Mouse (Mus musculus) midbrain, postnatal 0 days (tissue): ENCODE measurements around the gene Gm13277. TPM values are rescaled to one million over a fixed set of nuclear protein-coding genes. Genes with fewer than 3 reads are reported as not detected.
"Not testable (repeated sequence)": the region's sequence is repeated elsewhere in the genome, so short reads cannot be mapped to it uniquely, and the experiment has no call there.

Experiments
- ATAC-seq: fragments of 200-750 bp; cut with Nextera tagmentation; 2 replicates; pipeline ENCODE4 v1.8.0; 2017; ENCODE audit warnings: moderate number of reproducible peaks, mild to moderate bottlenecking, moderate TSS enrichment, moderate library complexity; ENCODE audit not compliant: low FRiP score
- DNase-seq: peaks from one replicate; pipeline ENCODE4 v3.0.0-alpha.2; 2015; ENCODE audit warnings: low spot score
- H3K27ac ChIP-seq: fragments of 300-500 bp; sonication (generic); 2 replicates; pipeline ENCODE4 v1.5.1; 2014; ENCODE audit warnings: low read depth, mild to moderate bottlenecking, low read length, mixed read lengths
- H3K27me3 ChIP-seq: fragments of 300-500 bp; sonication (generic); 2 replicates; pipeline ENCODE4 v1.6.1; 2014; ENCODE audit warnings: low read length, control low read depth, mixed read lengths; ENCODE audit not compliant: insufficient read depth
- H3K36me3 ChIP-seq: fragments of 300-500 bp; sonication (generic); 2 replicates; pipeline ENCODE4 v1.6.1; 2014; ENCODE audit warnings: low read length, control low read depth, mixed read lengths; ENCODE audit not compliant: insufficient read depth
- H3K4me1 ChIP-seq: fragments of 300-500 bp; sonication (generic); 2 replicates; pipeline ENCODE4 v1.6.1; 2014; ENCODE audit warnings: mild to moderate bottlenecking, control low read depth, antibody characterized with exemption, low read length, mixed read lengths; ENCODE audit not compliant: insufficient read depth
- H3K4me2 ChIP-seq: fragments of 300-500 bp; sonication (generic); 2 replicates; pipeline ENCODE4 v1.6.1; 2014; ENCODE audit warnings: low read depth, mild to moderate bottlenecking, low read length, mixed read lengths; ENCODE audit not compliant: poor library complexity, severe bottlenecking
- H3K4me3 ChIP-seq: fragments of 300-500 bp; sonication (generic); 2 replicates; pipeline ENCODE4 v1.5.1; 2014; ENCODE audit warnings: low read depth, mild to moderate bottlenecking, low read length, moderate library complexity
- H3K9ac ChIP-seq: fragments of 300-500 bp; sonication (generic); replicated peaks from 2 replicates; pipeline ENCODE4 v1.6.1; 2014; ENCODE audit warnings: mild to moderate bottlenecking, low read length, moderate library complexity, mixed read lengths; ENCODE audit not compliant: poor library complexity, severe bottlenecking
- H3K9me3 ChIP-seq: fragments of 300-500 bp; sonication (generic); 2 replicates; pipeline ENCODE4 v1.6.1; 2016; ENCODE audit warnings: low read length, control low read depth
- CTCF ChIP-seq: IDR thresholded peaks from 2 replicates; pipeline ENCODE4 v1.5.1; 2016; ENCODE audit warnings: antibody characterized with exemption, mild to moderate bottlenecking
- WGBS: fragments of 180-500 bp; shearing (Covaris S2); extraction: QIAGEN DNeasy Blood & Tissue Kit; methylation state at CpG from one replicate; pipeline ENCODE4 v1.1.7; 2014; 5-methylcytosine and 5-hydroxymethylcytosine counted together
- polyA plus RNA-seq: library from polyadenylated mRNA; unstranded; fragments of >200 nt; fragmentation: Nextera tagmentation; extraction: Ambion mirVana; gene quantifications from 2 replicates; pipeline ENCODE4 v1.2.1, GENCODE M21; 2015
- total RNA-seq: library from RNA; depleted of rRNA; stranded (reverse); fragments of >200 nt; gene quantifications from 2 replicates; pipeline ENCODE4 v1.2.3, GENCODE M21; 2014

The Gm13277 gene
- total and polyA plus RNA-seq, 2 experiments from 2014 or later, result not detected

DNA sequence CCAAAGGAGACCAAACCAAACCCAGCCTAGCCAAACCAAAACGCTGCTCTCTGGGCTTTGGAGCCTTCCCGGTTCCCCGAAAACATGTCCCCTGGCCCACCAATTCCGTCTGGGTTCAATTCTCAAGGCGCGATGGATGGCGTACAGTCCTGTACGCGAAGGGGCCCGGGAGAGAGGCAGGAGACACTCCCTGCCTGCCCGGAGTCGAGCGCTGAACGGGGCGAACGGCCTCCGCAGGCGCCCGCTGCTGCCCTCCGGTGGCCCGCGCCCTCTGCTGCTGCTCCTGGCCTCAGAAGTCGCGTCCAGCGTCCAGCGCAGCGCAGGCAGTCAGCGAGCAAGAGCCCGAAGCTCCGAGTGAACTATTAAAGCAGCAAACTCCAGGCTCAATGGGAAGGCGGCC, 6.1 kb upstream of the Gm13277 start:
- not testable (repeated sequence) for H3K36me3 ChIP-seq, DNase-seq, H3K9ac ChIP-seq, H3K27ac ChIP-seq, H3K4me1 ChIP-seq, H3K4me3 ChIP-seq, H3K4me2 ChIP-seq, ATAC-seq, H3K27me3 ChIP-seq, H3K9me3 ChIP-seq
- no CpG with 5 or more reads among the region's 31 CpGs for WGBS
- TF ChIP-seq CTCF, result 0 out of 2 replicates have a peak, but pooled peaks have one; percentile 12

DNA sequence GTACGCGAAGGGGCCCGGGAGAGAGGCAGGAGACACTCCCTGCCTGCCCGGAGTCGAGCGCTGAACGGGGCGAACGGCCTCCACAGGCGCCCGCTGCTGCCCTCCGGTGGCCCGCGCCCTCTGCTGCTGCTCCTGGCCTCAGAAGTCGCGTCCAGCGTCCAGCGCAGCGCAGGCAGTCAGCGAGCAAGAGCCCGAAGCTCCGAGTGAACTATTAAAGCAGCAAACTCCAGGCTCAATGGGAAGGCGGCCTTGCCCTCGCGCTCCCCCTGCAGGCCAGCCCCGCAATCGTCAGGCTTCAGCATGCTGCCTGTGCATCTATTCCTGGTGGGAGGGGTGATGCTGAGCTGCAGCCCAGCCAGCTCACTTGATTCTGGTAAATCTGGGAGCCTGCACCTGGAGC, 3.0 kb upstream of the Gm13277 start, which contains the start of gene Gm13276:
TSS of gene Gm13276 (plus strand) at position 301 of the 400 bp plus-strand sequence.
- not testable (repeated sequence) for H3K4me3 ChIP-seq, H3K36me3 ChIP-seq, H3K4me2 ChIP-seq, ATAC-seq, H3K27ac ChIP-seq, H3K9ac ChIP-seq, H3K4me1 ChIP-seq, H3K9me3 ChIP-seq, DNase-seq, H3K27me3 ChIP-seq
- no CpG with 5 or more reads among the region's 27 CpGs for WGBS

DNA sequence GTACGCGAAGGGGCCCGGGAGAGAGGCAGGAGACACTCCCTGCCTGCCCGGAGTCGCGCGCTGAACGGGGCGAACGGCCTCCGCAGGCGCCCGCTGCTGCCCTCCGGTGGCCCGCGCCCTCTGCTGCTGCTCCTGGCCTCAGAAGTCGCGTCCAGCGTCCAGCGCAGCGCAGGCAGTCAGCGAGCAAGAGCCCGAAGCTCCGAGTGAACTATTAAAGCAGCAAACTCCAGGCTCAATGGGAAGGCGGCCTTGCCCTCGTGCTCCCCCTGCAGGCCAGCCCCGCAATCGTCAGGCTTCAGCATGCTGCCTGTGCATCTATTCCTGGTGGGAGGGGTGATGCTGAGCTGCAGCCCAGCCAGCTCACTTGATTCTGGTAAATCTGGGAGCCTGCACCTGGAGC, 2.8 kb downstream of the Gm13277 start, which contains the start of gene Gm13278:
TSS of gene Gm13278 (plus strand) at position 301 of the 400 bp plus-strand sequence.
- not testable (repeated sequence) for H3K36me3 ChIP-seq, H3K4me2 ChIP-seq, H3K27me3 ChIP-seq

DNA sequence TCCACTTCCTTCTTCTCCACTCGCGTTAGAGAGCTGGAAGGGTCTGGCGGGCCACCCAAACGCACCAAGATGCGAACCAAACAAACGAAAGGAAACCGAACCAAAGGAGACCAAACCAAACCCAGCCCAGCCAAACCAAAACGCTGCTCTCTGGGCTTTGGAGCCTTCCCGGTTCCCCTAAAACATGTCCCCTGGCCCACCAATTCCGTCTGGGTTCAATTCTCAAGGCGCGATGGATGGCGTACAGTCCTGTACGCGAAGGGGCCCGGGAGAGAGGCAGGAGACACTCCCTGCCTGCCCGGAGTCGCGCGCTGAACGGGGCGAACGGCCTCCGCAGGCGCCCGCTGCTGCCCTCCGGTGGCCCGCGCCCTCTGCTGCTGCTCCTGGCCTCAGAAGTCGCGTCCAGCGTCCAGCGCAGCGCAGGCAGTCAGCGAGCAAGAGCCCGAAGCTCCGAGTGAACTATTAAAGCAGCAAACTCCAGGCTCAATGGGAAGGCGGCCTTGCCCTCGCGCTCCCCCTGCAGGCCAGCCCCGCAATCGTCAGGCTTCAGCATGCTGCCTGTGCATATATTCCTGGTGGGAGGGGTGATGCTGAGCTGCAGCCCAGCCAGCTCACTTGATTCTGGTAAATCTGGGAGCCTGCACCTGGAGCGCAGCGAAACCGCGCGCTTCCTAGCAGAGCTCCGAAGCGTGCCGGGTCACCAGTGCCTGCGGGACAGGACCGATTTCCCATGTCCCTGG, 5.7 kb downstream of the Gm13277 start, which contains the start of gene Gm13275:
TSS of gene Gm13275 (plus strand) at position 552 of the 740 bp plus-strand sequence.
- not testable (repeated sequence) for H3K27me3 ChIP-seq, H3K4me3 ChIP-seq, H3K9me3 ChIP-seq, DNase-seq, H3K27ac ChIP-seq, H3K4me2 ChIP-seq, H3K4me1 ChIP-seq, H3K9ac ChIP-seq, H3K36me3 ChIP-seq, ATAC-seq
- peak; percentile 39 for TF ChIP-seq CTCF
- WGBS, result 0% methylated on average over 8 of the region's 52 CpGs

More for the DNA sequence above, 2.8 kb downstream of the Gm13277 start, which contains the start of gene Gm13278:
- H3K9ac ChIP-seq, DNase-seq, H3K4me1 ChIP-seq, H3K4me3 ChIP-seq, H3K9me3 ChIP-seq, H3K27ac ChIP-seq, ATAC-seq: not testable (repeated sequence)
- WGBS, result no CpG with 5 or more reads among the region's 28 CpGs

DNA sequence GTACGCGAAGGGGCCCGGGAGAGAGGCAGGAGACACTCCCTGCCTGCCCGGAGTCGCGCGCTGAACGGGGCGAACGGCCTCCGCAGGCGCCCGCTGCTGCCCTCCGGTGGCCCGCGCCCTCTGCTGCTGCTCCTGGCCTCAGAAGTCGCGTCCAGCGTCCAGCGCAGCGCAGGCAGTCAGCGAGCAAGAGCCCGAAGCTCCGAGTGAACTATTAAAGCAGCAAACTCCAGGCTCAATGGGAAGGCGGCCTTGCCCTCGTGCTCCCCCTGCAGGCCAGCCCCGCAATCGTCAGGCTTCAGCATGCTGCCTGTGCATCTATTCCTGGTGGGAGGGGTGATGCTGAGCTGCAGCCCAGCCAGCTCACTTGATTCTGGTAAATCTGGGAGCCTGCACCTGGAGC, 8.7 kb downstream of the Gm13277 start, which contains the start of gene Gm13279:
TSS of gene Gm13279 (plus strand) at position 301 of the 400 bp plus-strand sequence.
- WGBS, result no CpG with 5 or more reads among the region's 28 CpGs
- not testable (repeated sequence) for H3K4me1 ChIP-seq, ATAC-seq

DNA sequence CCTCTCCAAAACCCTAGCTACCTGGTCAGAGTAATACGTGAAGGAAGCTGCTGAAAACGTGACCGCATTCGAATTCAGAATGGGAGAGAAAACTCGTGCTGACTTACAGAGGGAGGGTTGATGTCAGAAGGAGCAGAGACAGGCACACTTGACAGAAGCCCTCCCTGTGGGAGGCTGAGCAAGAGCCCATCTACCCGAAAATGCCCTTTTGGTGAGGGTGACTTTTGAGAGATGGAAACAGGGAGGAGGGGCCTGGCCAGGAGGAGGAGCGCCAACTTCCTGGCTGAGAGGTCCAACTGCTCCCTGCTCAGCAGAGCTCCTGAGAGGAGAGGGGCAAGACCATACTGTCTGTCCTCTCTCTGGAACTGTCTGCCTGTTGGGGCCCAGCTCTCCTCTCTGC, 10.9 kb downstream of the Gm13277 start, which contains the start of gene Gm13285:
TSS of gene Gm13285 (plus strand) at position 301 of the 400 bp plus-strand sequence.
- H3K9me3 ChIP-seq, H3K27ac ChIP-seq, DNase-seq, H3K4me1 ChIP-seq, H3K4me2 ChIP-seq, ATAC-seq, H3K9ac ChIP-seq, H3K27me3 ChIP-seq, H3K36me3 ChIP-seq, H3K4me3 ChIP-seq: not testable (repeated sequence)
- 17% methylated on average over 3 of the region's 7 CpGs for WGBS

More for the DNA sequence above, 8.7 kb downstream of the Gm13277 start, which contains the start of gene Gm13279:
- DNase-seq, H3K27me3 ChIP-seq, H3K36me3 ChIP-seq, H3K4me2 ChIP-seq, H3K27ac ChIP-seq, H3K9me3 ChIP-seq, H3K4me3 ChIP-seq, H3K9ac ChIP-seq: not testable (repeated sequence)

DNA sequence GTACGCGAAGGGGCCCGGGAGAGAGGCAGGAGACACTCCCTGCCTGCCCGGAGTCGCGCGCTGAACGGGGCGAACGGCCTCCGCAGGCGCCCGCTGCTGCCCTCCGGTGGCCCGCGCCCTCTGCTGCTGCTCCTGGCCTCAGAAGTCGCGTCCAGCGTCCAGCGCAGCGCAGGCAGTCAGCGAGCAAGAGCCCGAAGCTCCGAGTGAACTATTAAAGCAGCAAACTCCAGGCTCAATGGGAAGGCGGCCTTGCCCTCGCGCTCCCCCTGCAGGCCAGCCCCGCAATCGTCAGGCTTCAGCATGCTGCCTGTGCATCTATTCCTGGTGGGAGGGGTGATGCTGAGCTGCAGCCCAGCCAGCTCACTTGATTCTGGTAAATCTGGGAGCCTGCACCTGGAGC, 14.5 kb downstream of the Gm13277 start, which contains the start of gene Gm13287:
TSS of gene Gm13287 (plus strand) at position 301 of the 400 bp plus-strand sequence.
- not testable (repeated sequence) for ATAC-seq, H3K4me1 ChIP-seq, H3K4me3 ChIP-seq, H3K27ac ChIP-seq, DNase-seq, H3K9me3 ChIP-seq, H3K27me3 ChIP-seq, H3K36me3 ChIP-seq, H3K4me2 ChIP-seq, H3K9ac ChIP-seq
- WGBS, result no CpG with 5 or more reads among the region's 29 CpGs

DNA sequence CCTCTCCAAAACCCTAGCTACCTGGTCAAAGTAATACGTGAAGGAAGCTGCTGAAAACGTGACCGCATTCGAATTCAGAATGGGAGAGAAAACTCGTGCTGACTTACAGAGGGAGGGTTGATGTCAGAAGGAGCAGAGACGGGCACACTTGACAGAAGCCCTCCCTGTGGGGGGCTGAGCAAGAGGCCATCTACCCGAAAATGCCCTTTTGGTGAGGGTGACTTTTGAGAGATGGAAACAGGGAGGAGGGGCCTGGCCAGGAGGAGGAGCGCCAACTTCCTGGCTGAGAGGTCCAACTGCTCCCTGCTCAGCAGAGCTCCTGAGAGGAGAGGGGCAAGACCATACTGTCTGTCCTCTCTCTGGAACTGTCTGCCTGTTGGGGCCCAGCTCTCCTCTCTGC, 16.8 kb downstream of the Gm13277 start, which contains the start of gene Gm13288:
TSS of gene Gm13288 (plus strand) at position 301 of the 400 bp plus-strand sequence.
- no CpG with 5 or more reads among the region's 8 CpGs for WGBS
- not testable (repeated sequence) for H3K27me3 ChIP-seq, DNase-seq, H3K4me3 ChIP-seq, H3K36me3 ChIP-seq, H3K4me1 ChIP-seq, H3K9ac ChIP-seq, H3K27ac ChIP-seq, H3K9me3 ChIP-seq, ATAC-seq
- H3K4me2 ChIP-seq, result peak within 1 kb of the TSS; percentile 35
